8 mouse cellular contexts compared by ENCODE assay signal in genomic region chr5:30959966-30960501, GRCm38 (mm10). TPM values are rescaled to one million over a fixed set of nuclear protein-coding genes. Genes with fewer than 3 reads are reported as not detected.
DNase-seq lines count a peak whose midpoint lies in the region; ATAC-seq and TF ChIP-seq lines count a peak whose summit lies in the region.

Gene Preb (minus strand): TSS chr5:30960361.

- peak within 1 kb of the TSS; percentile 91 for H3K4me2 ChIP-seq in hindbrain, embryonic 14.5 days (replicated peaks)

- POLR2A ChIA-PET in Patski (lab: Charles Lee): interaction anchor here (1.0 to 2.9 kb wide), 10 partner anchors 11 to 88 kb away, joined by 3 to 28 read pairs (median 4); partner anchors contain the start of genes Atraid, Khk and Slc5a6

- no peak for TF ChIP-seq CTCF in Patski (IDR thresholded peaks at IDR 0.05)

- ATAC-seq in Patski: peak; percentile 29
- ATAC-seq in hindbrain, embryonic 14.5 days (ENCODE audit: low FRiP score): peak; percentile 96

- H3K27ac ChIP-seq in hindbrain, embryonic 14.5 days: peak within 1 kb of the TSS; percentile 87

- DNase-seq in Patski (ENCODE audit: low read depth, low spot score): peak; percentile 87
- peak; percentile 99 to 100 for DNase-seq in cerebellum, postnatal 14 days
- peak; percentile 99 for DNase-seq in frontal cortex, postnatal 25 days (ENCODE audit: low spot score in 2 of 2)
- peak; percentile 100 for DNase-seq in hindbrain, embryonic 14.5 days (ENCODE audit: low spot score)
- peak; percentile 99 for DNase-seq in layer of hippocampus, postnatal 36 days
- DNase-seq in lung, postnatal 36 days: peak; percentile 99
- peak; percentile 98 for DNase-seq in retina, postnatal 1 day
- peak; percentile 95 to 98 for DNase-seq in urinary bladder, adult 18-20 months (ENCODE audit: low spot score in 2 of 2)

- peaks cover 29% of the 10 kb centered on the region for H3K36me3 ChIP-seq in hindbrain, embryonic 14.5 days (replicated peaks; ENCODE audit: control insufficient read depth, insufficient read depth)

- CTCF ChIA-PET in Patski (lab: Charles Lee): interaction anchor here (1.1 to 2.7 kb wide), 7 partner anchors 10 to 166 kb away, joined by 3 to 10 read pairs (median 6); partner anchors contain the start of gene Khk

- H3K27me3 ChIP-seq in Patski: no peaks in the 10 kb centered on the region
- no peaks in the 10 kb centered on the region for H3K27me3 ChIP-seq in hindbrain, embryonic 14.5 days (ENCODE audit: control insufficient read depth, insufficient read depth, low read length)

- H3K4me3 ChIP-seq in hindbrain, embryonic 14.5 days (replicated peaks; ENCODE audit: low read length): peak within 1 kb of the TSS; percentile 90

- H3K4me1 ChIP-seq in hindbrain, embryonic 14.5 days (replicated peaks; ENCODE audit: control insufficient read depth, insufficient read depth, low read length): peaks cover 22% of the 10 kb centered on the region

- no peaks in the 10 kb centered on the region for H3K9me3 ChIP-seq in hindbrain, embryonic 14.5 days (ENCODE audit: control insufficient read depth, low read length)

- under 1% methylated on average over 56 of the region's 56 CpGs for WGBS in hindbrain, embryonic 14.5 days

- H3K9ac ChIP-seq in hindbrain, embryonic 14.5 days: peak within 1 kb of the TSS; percentile 88

- in situ Hi-C loops in Patski (cut with MboI; ENCODE audit: low pct_unique_long_range_greater_than_20kb): no loop called here

RNA-seq across cellular contexts. Expression of gene Preb, which starts in this region (rescaled TPM):
- 226 TPM for polyA plus RNA-seq in Patski (2021)
- 71.3 and 78.6 TPM in 2 replicates for polyA plus RNA-seq in hindbrain, embryonic 14.5 days (2014; fragmentation: Nextera tagmentation; extraction: Ambion mirVana)
- 100 to 1,000 TPM; 115 to 137 TPM for total RNA-seq in layer of hippocampus, postnatal 36 days (2021)

Comparison
In these comparisons a context has a peak if more than half of its experiments do, and no peak if none do; other contexts are left out.
1. Peak in every context shown above with its lines: DNase-seq, ATAC-seq, H3K4me3 ChIP-seq and H3K27ac ChIP-seq.